Mouse (Mus musculus) adipocyte (in vitro differentiated cells): ENCODE results near the gene Cfap61.

Experiments used
- DNase-seq: peaks from one replicate; pipeline ENCODE4 v3.0.0-alpha.2; 2016; ENCODE audit warnings: low spot score

The Cfap61 gene

DNA sequence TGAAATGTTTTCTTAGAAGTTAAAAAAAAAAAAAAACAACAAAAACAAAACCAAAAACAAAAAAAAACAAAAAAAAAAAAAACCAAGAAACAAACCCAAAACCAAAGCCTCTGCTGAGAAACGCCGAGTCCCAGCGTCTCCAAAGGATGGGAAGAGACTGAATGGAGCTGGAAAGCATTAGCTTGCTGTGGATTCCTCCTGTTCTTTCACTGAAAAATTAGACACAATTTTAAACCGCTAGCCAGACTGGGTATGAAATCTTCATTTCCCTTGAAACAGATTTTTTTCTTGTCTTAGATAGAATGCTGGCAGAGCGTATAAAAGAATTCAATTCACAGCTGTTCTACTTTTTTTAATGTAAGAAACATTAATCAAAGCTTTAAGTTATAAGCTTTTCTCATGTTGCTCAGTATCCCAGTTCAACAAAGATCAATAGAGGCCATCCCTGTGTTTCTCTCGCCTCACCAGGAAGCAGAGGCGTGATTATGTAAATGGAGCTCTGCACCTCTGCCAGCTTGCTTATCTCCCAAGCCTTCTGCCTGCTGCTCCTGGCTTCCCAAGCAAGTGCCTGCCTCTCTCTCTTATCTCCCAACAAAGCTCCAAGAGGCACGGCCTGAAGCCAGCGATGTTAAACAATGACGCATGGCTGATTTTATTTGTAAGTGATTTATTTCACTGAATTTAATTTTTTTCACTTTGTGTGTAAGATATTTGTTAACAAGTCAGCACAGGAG, 324.3 kb downstream of the Cfap61 start:
- no peak for DNase-seq

DNA sequence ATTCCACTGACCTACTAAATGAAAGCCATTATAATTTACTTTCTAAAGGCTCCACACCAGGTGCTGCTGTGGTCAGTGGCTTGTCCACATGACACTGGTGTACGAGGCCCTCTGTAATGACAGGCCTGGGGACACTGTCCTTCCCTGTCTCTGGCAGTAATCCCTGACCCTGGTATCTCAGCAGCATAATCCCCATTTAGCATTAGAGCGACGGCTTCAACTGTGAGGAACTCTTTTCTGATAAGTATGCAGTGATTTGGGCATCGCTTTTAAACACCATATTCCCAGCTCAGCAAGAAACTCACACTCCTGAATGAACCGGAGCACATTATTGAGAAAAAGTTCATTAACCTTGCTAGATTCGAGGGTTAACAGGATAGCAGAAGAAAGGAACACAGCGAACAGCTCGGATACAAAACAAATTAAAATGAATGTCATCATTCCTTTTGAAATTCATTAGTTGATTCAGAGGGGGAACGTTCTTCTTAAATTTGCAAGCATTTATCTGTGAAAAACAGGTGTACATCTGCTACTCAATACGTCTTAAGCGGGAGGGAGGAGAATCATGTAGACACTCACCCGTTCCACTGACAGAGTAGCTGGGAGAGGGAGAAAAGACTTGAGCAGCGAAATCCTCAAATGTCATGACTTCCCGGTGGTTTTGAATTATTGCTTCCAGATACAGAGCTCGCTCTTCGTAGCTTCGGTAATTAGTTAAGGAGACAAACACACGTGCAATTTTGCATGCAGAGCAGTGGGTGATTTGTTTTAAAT, 325.4 kb downstream of the Cfap61 start:
- DNase-seq, result no peak

DNA sequence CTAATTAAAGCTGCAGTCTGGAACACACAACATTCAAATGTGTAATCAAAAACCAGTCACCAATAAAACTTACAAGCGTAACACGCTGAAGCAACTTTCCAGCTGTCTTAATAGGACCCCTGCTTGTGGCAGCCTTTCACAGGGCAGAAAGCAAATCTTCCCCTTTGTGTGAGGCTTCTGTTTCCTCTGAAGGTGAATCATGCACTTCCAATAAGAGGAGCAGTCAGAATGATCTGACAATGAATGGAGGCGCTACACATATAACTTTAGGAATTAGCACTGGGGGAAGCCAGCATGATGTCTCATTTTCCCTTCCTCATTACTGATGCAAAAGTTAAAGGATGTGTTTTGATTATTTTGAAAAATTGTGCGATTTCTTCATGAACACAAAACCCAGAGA, 326.6 kb downstream of the Cfap61 start:
- DNase-seq, result no peak

DNA sequence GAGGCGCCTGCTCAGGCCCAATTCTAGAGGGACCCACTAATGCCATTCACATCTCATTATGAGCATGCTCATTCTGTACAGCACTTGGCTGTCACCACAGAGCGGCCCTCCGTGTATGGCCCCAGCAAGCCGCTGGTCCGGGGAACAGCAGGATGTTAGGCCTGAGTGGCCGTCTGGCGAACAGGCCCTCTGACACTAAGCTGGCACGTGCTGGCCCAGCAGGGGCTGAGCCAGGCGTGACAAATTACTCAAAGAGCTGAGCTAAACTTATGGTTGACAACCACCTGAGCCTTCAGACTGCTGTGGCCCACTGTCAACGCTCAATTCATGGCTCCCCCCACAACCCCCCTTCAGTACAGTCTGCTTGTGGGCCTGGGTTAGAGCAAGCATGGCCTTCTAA, 327.6 kb downstream of the Cfap61 start:
- DNase-seq, result no peak

DNA sequence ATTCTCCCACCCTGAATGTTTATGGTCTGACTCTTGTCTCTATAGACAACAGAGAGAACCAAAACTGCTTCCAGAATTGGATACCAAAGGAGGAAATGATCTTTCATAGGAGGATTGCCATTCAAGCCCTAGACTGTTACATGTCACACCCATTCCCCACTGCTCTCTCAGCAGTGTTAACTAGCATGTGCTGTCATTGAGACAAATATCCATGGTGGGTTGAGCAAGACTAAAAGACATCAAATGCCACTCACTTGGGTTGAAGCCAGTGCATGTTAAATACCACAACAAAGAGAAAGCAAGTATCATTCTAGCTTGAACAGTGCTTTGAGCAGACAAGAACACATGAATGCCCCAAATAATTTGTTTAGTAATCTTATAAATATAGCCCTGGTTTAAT, 328.4 kb downstream of the Cfap61 start:
- no peak for DNase-seq
